Mouse (Mus musculus): ENCODE measurements at regions not wholly inside any gene's neighbourhood (a gene's known extent, or its start where the extent isn't known, plus 50 kb on each side); places are given as distances from the start of the nearest gene placed in this dataset.

DNA sequence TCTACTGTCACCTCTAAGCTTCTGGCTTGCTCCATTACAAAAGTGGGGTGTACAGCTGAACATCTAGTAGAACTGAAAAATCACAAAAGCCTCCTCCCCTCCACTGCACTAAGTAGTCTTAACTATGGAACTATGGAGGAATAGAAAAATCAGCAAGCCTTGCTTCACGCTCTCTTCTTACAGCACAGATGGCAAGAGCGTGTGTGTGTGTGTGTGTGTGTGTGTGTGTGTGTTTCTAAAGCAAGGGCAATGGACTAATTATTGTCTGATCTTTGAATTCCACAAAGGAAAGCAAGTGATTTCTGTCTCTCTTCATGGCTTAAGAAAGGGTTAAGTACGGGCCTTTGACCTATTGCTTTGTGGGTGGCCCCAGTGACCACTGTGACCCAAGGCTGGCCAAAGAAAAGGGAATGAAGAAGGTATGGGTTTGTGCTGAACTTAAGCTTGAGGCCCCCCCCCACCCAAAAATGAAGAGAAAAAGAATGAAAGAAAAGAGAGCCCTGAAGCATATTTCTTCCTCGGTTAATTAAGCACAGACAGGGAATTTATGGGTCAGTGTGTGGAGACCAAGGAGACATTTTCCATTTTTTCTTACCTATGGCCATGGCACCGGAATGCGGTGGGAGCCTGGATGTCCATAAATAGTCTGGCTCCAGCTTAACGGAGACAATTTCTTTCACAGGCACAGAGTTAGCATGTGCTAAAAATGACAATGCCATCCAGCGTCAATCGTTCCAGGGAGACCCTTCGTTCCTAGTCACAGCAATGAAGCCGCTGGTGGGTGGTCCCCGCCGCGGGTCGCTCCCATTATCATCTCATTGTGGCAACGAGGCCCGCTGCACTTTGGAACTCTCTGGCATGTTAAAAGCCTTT, 119.8 kb downstream of the Zbtb18 start:
- Histone ChIP-seq H3K9me3 (replicated peaks; ENCODE audit: control insufficient read depth, low read length) (no peaks in the 10 kb centered on the region), H3K27ac (ENCODE audit: low read length) (no peak overlapping the region), H3K27me3 (ENCODE audit: control insufficient read depth, insufficient read depth, low read length) (no peaks in the 10 kb centered on the region), H3K9ac (ENCODE audit: low read length) (no peak overlapping the region), H3K36me3 (ENCODE audit: control insufficient read depth, insufficient read depth, low read length) (no peaks in the 10 kb centered on the region), H3K4me3 (replicated peaks; ENCODE audit: low read length) (no peak overlapping the region), H3K4me1 (ENCODE audit: control insufficient read depth, insufficient read depth, low read length) (no peaks in the 10 kb centered on the region), H3K4me2 (ENCODE audit: low read depth, low read length) (no peak overlapping the region)
- ATAC-seq (ENCODE audit: insufficient read depth, low FRiP score) = no peak
- 78% methylated on average over 17 of the region's 17 CpGs for WGBS

- H3K9ac ChIP-seq (ENCODE audit: low read length) = no peak overlapping the region
- no peak for ATAC-seq (ENCODE audit: insufficient read depth, low FRiP score)
- H3K36me3 ChIP-seq (ENCODE audit: control insufficient read depth, insufficient read depth, low read length) = no peaks in the 10 kb centered on the region
- no peak overlapping the region for H3K27ac ChIP-seq (ENCODE audit: low read length)
- H3K27me3 ChIP-seq (ENCODE audit: control insufficient read depth, insufficient read depth, low read length) = no peaks in the 10 kb centered on the region
- H3K4me3 ChIP-seq (replicated peaks; ENCODE audit: low read length) = no peak overlapping the region
- H3K9me3 ChIP-seq (replicated peaks; ENCODE audit: control insufficient read depth, low read length) = no peaks in the 10 kb centered on the region
- no peak overlapping the region for H3K4me2 ChIP-seq (ENCODE audit: low read depth, low read length)
- H3K4me1 ChIP-seq (ENCODE audit: control insufficient read depth, insufficient read depth, low read length) = no peaks in the 10 kb centered on the region
- WGBS = 77% methylated on average over 5 of the region's 5 CpGs
Measured at GRCm38 (mm10) chr1:177562589-177562912, 120.4 kb downstream of the Zbtb18 start.

DNA sequence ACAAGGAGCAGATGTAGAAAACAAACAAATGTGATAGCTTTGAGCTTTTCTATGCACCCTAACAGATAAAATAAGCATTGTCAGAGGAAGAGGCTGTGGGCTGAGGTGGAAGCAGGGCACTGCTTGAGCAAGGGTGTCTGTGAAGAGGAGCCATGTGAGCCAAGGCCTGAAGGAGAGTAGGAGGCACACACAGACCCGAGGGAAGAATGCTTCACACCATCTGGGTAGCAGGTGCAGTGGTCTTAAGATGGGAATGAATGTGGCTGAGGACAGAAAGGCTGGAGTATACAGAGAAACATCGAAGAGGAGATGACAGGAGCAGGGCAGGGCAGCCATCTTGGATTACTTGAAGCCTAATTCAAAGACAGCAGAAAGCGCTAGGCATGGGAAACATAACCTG, 123.5 kb downstream of the Zbtb18 start:
- H3K4me3 ChIP-seq (replicated peaks; ENCODE audit: low read length) = no peak overlapping the region
- 87% methylated on average over 3 of the region's 3 CpGs for WGBS
- H3K4me1 ChIP-seq (ENCODE audit: control insufficient read depth, insufficient read depth, low read length) = no peaks in the 10 kb centered on the region
- H3K9me3 ChIP-seq (replicated peaks; ENCODE audit: control insufficient read depth, low read length) = no peaks in the 10 kb centered on the region
- H3K36me3 ChIP-seq (ENCODE audit: control insufficient read depth, insufficient read depth, low read length) = no peaks in the 10 kb centered on the region
- H3K9ac ChIP-seq (ENCODE audit: low read length) = no peak overlapping the region
- H3K27me3 ChIP-seq (ENCODE audit: control insufficient read depth, insufficient read depth, low read length) = no peaks in the 10 kb centered on the region
- ATAC-seq (ENCODE audit: insufficient read depth, low FRiP score) = no peak
- no peak overlapping the region for H3K27ac ChIP-seq (ENCODE audit: low read length)
- no peak overlapping the region for H3K4me2 ChIP-seq (ENCODE audit: low read depth, low read length)

DNA sequence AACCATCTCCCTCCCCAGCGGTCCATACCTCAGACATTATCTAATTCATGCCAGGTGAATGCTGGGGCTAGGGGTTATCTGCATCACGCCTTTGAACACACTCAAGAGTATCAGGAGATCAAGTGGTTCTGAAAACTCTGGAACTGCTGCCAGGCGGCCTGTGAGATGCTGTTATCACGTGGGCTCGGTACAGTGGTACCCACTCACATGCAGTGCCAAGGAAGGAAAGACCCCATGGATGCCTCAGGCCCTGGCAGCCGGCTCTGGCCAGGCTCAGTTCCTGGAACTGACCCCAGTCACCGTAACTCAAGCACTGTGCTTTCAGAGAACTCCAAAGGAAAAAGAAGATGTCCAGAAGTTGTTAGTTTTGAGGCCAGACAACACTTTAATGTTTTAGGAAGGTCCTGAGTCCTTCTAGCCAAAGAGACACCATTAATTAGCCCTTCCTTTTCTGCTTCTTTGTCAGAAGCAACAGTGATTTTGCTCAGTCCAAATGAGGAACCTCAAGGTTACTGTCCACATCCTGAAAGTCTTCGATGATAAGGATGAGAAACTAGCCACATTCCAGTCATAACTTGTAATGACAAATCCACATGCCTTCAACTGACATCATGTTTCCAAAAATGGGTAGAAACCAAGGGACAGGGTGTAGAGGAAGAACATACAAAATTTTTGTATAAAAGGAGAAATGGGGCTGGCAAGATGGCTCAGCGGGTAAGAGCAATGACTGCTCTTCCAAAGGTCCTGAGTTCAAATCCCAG, 126.1 kb downstream of the Zbtb18 start:
- WGBS = 75% methylated on average over 9 of the region's 9 CpGs
- Histone ChIP-seq H3K27ac (ENCODE audit: low read length) (no peak overlapping the region), H3K4me3 (replicated peaks; ENCODE audit: low read length) (no peak overlapping the region), H3K9me3 (replicated peaks; ENCODE audit: control insufficient read depth, low read length) (no peaks in the 10 kb centered on the region), H3K4me1 (ENCODE audit: control insufficient read depth, insufficient read depth, low read length) (no peaks in the 10 kb centered on the region), H3K9ac (ENCODE audit: low read length) (no peak overlapping the region), H3K36me3 (ENCODE audit: control insufficient read depth, insufficient read depth, low read length) (no peaks in the 10 kb centered on the region), H3K4me2 (ENCODE audit: low read depth, low read length) (no peak overlapping the region), H3K27me3 (ENCODE audit: control insufficient read depth, insufficient read depth, low read length) (no peaks in the 10 kb centered on the region)
- no peak for ATAC-seq (ENCODE audit: insufficient read depth, low FRiP score)

GRCm38 (mm10) chr1:177569572-177569971, 127.4 kb downstream of the Zbtb18 start:
- H3K4me1 ChIP-seq (ENCODE audit: control insufficient read depth, insufficient read depth, low read length) = no peaks in the 10 kb centered on the region
- H3K27ac ChIP-seq (ENCODE audit: low read length) = no peak overlapping the region
- no peak overlapping the region for H3K4me2 ChIP-seq (ENCODE audit: low read depth, low read length)
- no peaks in the 10 kb centered on the region for H3K9me3 ChIP-seq (replicated peaks; ENCODE audit: control insufficient read depth, low read length)
- H3K9ac ChIP-seq (ENCODE audit: low read length) = no peak overlapping the region
- H3K36me3 ChIP-seq (ENCODE audit: control insufficient read depth, insufficient read depth, low read length) = no peaks in the 10 kb centered on the region
- 82% methylated on average over 6 of the region's 6 CpGs for WGBS
- H3K27me3 ChIP-seq (ENCODE audit: control insufficient read depth, insufficient read depth, low read length) = no peaks in the 10 kb centered on the region
- no peak overlapping the region for H3K4me3 ChIP-seq (replicated peaks; ENCODE audit: low read length)
- no peak for ATAC-seq (ENCODE audit: insufficient read depth, low FRiP score)

GRCm38 (mm10) chr1:177573017-177573725, 131.0 kb downstream of the Zbtb18 start:
- Histone ChIP-seq H3K27ac (ENCODE audit: low read length) (no peak overlapping the region), H3K36me3 (ENCODE audit: control insufficient read depth, insufficient read depth, low read length) (no peaks in the 10 kb centered on the region), H3K4me3 (replicated peaks; ENCODE audit: low read length) (no peak overlapping the region), H3K27me3 (ENCODE audit: control insufficient read depth, insufficient read depth, low read length) (no peaks in the 10 kb centered on the region), H3K9me3 (replicated peaks; ENCODE audit: control insufficient read depth, low read length) (no peaks in the 10 kb centered on the region), H3K4me1 (ENCODE audit: control insufficient read depth, insufficient read depth, low read length) (no peaks in the 10 kb centered on the region), H3K9ac (ENCODE audit: low read length) (no peak overlapping the region), H3K4me2 (ENCODE audit: low read depth, low read length) (no peak overlapping the region)
- no peak for ATAC-seq (ENCODE audit: insufficient read depth, low FRiP score)
- 80% methylated on average over 17 of the region's 17 CpGs for WGBS

GRCm38 (mm10) chr1:177573781-177574180, 131.6 kb downstream of the Zbtb18 start:
- Histone ChIP-seq H3K9ac (ENCODE audit: low read length) (no peak overlapping the region), H3K27me3 (ENCODE audit: control insufficient read depth, insufficient read depth, low read length) (no peaks in the 10 kb centered on the region), H3K4me3 (replicated peaks; ENCODE audit: low read length) (no peak overlapping the region), H3K4me2 (ENCODE audit: low read depth, low read length) (no peak overlapping the region), H3K9me3 (replicated peaks; ENCODE audit: control insufficient read depth, low read length) (no peaks in the 10 kb centered on the region), H3K27ac (ENCODE audit: low read length) (no peak overlapping the region), H3K36me3 (ENCODE audit: control insufficient read depth, insufficient read depth, low read length) (no peaks in the 10 kb centered on the region), H3K4me1 (ENCODE audit: control insufficient read depth, insufficient read depth, low read length) (no peaks in the 10 kb centered on the region)
- no peak for ATAC-seq (ENCODE audit: insufficient read depth, low FRiP score)
- 69% methylated on average over 4 of the region's 4 CpGs for WGBS

DNA sequence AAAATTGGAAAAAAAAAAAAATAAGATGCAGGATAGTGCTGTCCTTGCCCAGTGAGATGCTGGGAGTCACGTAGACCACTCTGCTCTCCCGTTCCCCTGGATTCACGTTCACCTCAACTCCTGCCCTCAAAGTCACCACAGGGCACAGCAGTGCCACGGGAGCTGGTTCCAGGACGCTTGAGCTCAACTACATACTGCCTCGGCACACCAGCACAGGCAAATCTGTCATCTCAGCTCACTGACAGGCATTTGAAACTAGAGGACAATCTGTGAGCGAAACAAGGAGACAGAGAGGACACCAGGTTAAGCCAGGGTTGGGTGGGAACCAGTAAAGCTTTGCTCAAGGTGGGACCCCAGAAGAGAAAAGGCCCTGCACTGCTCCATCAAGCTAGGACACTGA, 132.2 kb downstream of the Zbtb18 start:
- WGBS = 82% methylated on average over 7 of the region's 7 CpGs
- H3K27ac ChIP-seq (ENCODE audit: low read length) = no peak overlapping the region
- no peaks in the 10 kb centered on the region for H3K9me3 ChIP-seq (replicated peaks; ENCODE audit: control insufficient read depth, low read length)
- H3K4me3 ChIP-seq (replicated peaks; ENCODE audit: low read length) = no peak overlapping the region
- H3K9ac ChIP-seq (ENCODE audit: low read length) = no peak overlapping the region
- H3K4me1 ChIP-seq (ENCODE audit: control insufficient read depth, insufficient read depth, low read length) = no peaks in the 10 kb centered on the region
- no peak for ATAC-seq (ENCODE audit: insufficient read depth, low FRiP score)
- no peaks in the 10 kb centered on the region for H3K27me3 ChIP-seq (ENCODE audit: control insufficient read depth, insufficient read depth, low read length)
- H3K4me2 ChIP-seq (ENCODE audit: low read depth, low read length) = no peak overlapping the region
- H3K36me3 ChIP-seq (ENCODE audit: control insufficient read depth, insufficient read depth, low read length) = no peaks in the 10 kb centered on the region

DNA sequence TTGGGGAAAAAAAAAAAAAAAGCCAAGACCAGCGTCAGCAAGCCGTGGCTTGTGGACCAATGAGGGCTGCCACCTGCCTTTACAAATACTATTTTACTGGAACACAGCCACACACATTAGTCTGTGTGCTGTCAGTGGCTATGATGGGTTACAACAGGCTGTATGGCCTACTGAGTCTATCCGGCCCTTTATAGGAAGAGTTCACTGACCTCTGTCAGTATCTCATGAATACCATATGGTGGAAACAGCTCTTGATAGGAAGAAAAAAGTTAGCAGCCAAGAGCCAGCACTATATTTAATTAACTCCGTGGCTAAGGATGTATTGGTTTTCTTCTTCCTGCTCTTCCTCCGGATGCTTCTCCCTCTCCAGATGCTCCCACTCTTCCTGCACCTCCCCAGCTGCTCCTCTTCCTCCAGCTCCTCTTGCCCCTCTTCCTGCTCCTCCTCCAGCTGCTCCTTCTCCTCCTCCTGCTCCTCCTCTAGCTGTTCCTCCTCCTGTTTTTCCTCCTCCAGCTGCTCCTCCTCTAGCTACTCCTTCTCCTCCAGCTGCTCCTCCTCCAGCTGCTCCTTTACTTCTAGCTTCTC, 142.2 kb downstream of the Zbtb18 start:
- Histone ChIP-seq H3K36me3 (ENCODE audit: control insufficient read depth, insufficient read depth, low read length) (no peaks in the 10 kb centered on the region), H3K27ac (ENCODE audit: low read length) (no peak overlapping the region), H3K4me1 (ENCODE audit: control insufficient read depth, insufficient read depth, low read length) (no peaks in the 10 kb centered on the region), H3K9me3 (replicated peaks; ENCODE audit: control insufficient read depth, low read length) (peaks cover 8% of the 10 kb centered on the region), H3K9ac (ENCODE audit: low read length) (no peak overlapping the region), H3K4me2 (ENCODE audit: low read depth, low read length) (no peak overlapping the region), H3K27me3 (ENCODE audit: control insufficient read depth, insufficient read depth, low read length) (no peaks in the 10 kb centered on the region), H3K4me3 (replicated peaks; ENCODE audit: low read length) (no peak overlapping the region)
- 37% methylated on average over 5 of the region's 5 CpGs for WGBS
- no peak for ATAC-seq (ENCODE audit: insufficient read depth, low FRiP score)

Data from stomach, embryonic 16.5 days (tissue).